Mouse (Mus musculus): ENCODE results near the gene Fam124a.
A peak's percentile ranks its signal among the peaks of the same experiment; 100 is the strongest.
"Not testable (repeated sequence)": the region's sequence is repeated elsewhere in the genome, so short reads cannot be mapped to it uniquely, and the experiment has no call there.

The Fam124a gene

DNA sequence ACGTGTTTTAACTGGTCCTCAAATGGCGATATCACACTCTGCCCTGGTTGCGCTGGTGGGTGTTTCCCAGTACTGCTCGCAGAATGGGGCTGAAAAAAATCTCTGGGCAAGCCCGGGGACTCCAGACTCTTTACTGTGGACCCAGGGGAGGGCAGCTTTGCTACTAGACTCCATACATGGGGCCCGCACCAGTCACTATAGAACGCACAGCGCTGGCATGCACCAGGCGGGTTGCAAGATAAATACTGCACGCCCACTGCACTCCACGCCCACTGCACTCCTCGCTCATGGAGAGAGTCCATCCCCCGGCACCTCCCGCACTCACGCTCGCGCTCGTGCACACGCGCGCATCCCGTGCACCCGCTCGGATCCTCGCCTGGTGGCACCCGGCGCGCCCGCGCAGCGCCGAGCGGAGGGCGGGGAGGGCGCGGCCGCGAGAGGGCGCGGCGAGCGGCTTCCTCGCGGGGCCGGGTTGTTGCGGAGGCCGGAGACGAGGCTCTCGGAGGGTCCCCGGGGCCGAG is at the start of gene Fam124a:
Gene Fam124a, plus strand, starts transcription at position 429 of the 521 bp plus-strand sequence.
- DNase-seq: peak; percentile 82 to 91

DNA sequence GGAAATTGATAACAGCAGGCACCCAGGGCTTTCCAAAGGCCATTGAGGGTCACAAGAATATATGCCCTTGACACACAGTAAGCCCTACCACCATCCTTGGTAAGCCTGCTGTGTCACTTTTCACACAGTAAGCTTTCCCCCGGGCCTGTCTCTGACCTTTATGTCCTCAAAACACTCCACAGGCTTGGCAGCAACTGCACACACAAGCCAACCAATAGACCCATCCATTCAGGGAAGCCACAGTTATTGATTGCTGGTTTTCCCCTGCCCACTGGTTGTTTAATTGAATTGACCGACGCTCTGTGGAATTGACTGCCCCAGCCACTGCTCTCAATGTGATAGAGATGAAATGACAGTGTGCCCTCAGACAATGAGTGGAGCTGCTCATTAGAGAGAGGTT is 49.3 kb upstream of the Fam124a start:
- no peak for DNase-seq

GRCm38 (mm10) chr14:62509350-62509749 is 46.2 kb upstream of the Fam124a start:
- no peak for DNase-seq

DNA sequence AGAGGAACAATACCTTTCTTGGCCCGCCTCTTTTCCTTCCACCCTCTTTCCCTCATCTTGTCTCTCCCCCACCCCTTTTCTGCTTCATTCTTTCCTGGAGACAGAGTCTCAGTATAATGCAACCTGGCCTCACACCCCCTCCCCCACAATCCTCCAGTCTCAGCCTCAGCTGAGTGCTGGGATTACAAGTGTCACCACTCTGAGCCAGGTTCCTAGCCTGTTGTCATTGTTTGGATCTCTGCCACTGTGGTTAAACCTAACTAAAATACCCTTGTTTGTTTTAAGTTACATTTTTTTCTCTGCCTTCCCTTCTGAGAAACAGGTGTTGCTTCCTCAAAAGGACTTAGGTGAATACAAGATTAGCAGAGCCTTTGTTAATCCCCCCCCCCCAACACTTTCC is 42.7 kb upstream of the Fam124a start:
- no peak for DNase-seq

DNA sequence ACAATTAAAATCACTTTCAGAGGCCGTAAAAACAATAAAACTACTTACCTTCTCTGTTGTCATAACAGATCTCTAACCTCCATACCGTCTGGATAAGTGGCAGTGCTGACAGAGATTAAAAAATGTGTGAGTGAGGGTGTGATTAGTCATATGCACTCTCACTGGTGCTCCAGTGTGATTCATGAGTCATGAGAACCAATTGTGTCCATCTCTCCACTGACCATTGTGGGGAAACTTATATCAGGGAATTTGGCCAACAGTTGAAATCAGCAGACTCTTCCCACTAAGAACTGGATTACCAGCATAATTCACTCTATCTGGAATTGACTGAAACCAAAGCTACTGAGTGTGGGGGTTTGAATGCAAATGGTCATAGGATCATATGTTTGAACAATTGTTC is 24.6 kb upstream of the Fam124a start:
- no peak for DNase-seq

GRCm38 (mm10) chr14:62536127-62536526 is 19.4 kb upstream of the Fam124a start:
- peak in 1 of 2 experiments; percentile 12 for DNase-seq

DNA sequence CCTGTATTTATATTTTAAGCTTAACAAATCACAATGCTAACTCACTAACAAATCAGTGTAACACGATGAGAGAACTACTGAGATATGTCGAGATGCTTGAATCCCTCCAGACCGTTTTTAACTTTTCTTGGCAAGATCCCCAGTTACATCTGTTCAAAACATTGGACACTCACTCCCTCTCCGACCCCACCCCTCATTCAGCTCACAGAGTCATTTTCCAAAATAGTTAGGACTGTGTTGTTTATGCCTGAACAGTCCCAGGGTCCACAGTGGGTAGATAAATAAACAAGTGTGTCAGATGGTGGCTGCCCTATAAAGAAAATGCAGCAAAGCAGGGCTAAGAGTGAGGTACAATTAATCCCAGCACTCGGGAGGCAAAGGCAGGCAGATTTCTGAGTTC is 18.5 kb upstream of the Fam124a start:
- no peak for DNase-seq

DNA sequence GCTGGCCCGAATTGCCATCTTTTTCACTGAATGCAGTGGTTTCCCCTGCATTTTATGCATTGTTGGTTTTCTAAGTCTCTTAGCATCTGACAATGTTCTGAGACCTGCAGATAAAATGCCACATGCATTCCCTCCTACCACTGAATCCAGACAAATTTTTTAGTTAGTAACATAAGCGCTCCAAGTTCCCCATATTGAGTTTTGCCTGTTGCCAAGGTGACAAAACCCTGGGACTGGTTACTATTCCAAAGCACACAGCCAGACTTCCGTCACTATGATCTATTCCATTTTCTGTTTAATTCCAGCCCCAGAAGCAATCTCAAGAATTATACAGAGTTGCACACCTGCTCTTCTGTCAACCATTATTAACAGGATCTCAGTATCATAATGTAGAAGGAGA is 15.7 kb upstream of the Fam124a start:
- no peak for DNase-seq

DNA sequence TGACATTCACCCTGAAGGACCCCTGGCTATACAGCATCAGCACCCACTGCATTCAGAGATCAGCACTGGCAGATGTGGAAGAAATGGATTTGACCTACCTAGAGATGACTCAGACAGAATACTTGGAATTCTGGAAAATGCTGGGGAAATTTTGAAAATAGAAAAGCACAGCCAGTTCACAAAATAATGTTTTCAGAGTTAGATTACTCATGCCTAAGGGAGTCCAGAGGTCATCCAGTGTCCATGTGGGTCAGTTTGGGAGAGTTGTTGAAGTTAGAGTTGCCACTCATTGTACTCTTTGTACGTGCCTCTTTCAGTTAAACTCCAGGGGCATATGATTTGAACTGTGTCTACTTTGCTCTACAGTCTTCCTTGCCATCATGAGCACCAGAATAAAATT is 13.8 kb upstream of the Fam124a start:
- DNase-seq: no peak

- DNase-seq: no peak
Measured at GRCm38 (mm10) chr14:62546296-62546695, 9.2 kb upstream of the Fam124a start.

- DNase-seq: no peak
Measured at GRCm38 (mm10) chr14:62546746-62547145, 8.8 kb upstream of the Fam124a start.

GRCm38 (mm10) chr14:62550121-62550520 is 5.4 kb upstream of the Fam124a start:
- DNase-seq: no peak

- no peak for DNase-seq
Measured at GRCm38 (mm10) chr14:62552771-62553170, 2.8 kb upstream of the Fam124a start.

GRCm38 (mm10) chr14:62553786-62554185 is 1.8 kb upstream of the Fam124a start:
- no peak for DNase-seq

- DNase-seq: no peak
Measured at GRCm38 (mm10) chr14:62555840-62556810, 588 bp downstream of the Fam124a start.

GRCm38 (mm10) chr14:62557111-62557510 is 1.6 kb downstream of the Fam124a start:
- no peak for DNase-seq

- no peak for DNase-seq
Measured at GRCm38 (mm10) chr14:62561875-62562748, 6.6 kb downstream of the Fam124a start.

DNA sequence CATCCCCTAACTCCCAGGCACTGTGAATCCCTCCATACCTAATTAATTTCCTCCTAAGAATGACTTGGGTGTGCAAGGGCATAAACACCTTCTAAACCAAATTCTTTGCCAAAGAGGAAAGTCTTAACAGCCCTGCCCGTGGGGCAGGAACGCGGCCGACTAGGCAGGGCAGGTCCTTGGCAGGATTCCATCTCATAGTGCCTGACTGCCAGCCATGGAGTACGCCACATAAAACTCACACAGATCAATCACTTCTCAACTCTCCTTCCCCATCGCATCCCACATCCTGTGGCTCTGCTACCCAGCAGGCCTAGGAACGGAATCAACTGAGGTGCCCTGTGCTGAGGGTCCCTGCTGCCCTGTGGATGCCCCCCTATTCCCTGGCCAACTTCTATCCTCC is 8.1 kb downstream of the Fam124a start:
- peak in 1 of 2 experiments; percentile 30 for DNase-seq

DNA sequence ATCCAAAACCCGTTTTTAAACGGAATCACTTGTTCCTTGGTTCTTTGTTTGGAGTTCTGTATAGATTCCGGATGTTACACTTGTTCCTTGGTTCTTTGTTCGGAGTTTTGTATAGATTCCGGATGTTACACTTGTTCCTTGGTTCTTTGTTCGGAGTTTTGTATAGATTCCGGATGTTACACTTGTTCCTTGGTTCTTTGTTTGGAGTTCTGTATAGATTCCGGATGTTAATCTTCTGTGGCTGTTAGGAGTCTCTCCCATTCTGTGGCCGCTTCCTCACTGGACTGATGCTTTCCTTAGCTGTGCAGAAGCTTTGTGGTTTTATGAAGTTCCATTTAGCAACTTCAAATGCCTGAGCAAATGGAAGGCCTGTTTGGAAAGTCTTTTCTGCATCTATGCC is 11.3 kb downstream of the Fam124a start, which contains the start of gene Gm4131:
Gene Gm4131, minus strand, starts transcription at position 101 of the 400 bp plus-strand sequence.
- DNase-seq: not testable (repeated sequence)

- DNase-seq: no peak
Measured at GRCm38 (mm10) chr14:62569463-62569862, 13.9 kb downstream of the Fam124a start.

- no peak for DNase-seq
Measured at GRCm38 (mm10) chr14:62570299-62570698, 14.8 kb downstream of the Fam124a start.

- DNase-seq: no peak
Measured at GRCm38 (mm10) chr14:62573454-62573853, 17.9 kb downstream of the Fam124a start.

DNA sequence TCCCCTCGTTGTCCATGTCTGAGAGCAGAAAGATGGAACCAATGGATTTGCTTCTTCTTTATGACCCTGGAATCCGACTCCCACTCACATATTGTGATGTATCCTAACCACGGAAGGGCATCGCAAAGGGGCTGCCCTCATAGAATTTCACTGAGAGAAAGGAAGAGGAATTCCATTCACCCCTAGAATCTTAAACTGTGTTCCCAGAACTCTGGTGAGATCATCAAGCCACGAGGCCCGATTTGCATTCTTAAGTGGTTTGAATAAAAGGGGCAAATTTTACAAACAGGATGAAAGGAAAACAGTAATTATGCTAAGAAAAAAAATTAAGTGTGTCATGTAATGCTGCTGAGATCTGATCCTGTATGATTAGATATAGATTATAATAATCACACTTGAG is 19.4 kb downstream of the Fam124a start:
- no peak for DNase-seq
